Mouse (Mus musculus) testis, postnatal 10 days (tissue): ENCODE results near the gene Gm21627.
"Not testable (repeated sequence)": the region's sequence is repeated elsewhere in the genome, so short reads cannot be mapped to it uniquely, and the experiment has no call there.

Source experiments
- DNase-seq: peaks from one replicate; pipeline ENCODE4 v3.0.0; 2021; ENCODE audit warnings: low spot score

The Gm21627 gene

GRCm38 (mm10) chrY:63228127-63228526 lies at the start of gene Gm21627:
Gm21627 (plus strand) TSS chrY:63228427.
- DNase-seq, result not testable (repeated sequence)
